Mouse (Mus musculus): ENCODE results near the gene AC192777.2.
"Not testable (repeated sequence)": the region's sequence is repeated elsewhere in the genome, so short reads cannot be mapped to it uniquely, and the experiment has no call there.

DNA sequence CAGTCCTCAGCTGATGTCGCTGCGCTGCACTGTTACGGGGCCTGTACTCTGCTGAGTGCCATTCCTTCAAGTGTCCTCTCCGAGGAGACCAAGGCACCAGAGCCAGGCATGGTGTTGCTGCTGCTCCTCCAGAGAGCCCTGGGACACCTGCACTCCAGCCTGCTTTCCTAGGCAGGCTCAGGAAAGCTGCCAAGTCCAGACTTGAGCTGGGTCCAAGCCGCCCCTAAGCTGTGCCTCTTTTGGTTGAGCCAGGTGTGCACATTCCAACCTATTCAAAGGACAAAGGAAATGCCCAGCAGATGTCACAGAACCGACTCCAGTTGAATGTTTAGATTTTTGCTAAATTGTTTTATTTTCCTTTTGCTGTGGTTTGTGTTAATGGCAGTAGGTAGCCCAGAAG, 20.9 kb downstream of the AC192777.2 start:
- not testable (repeated sequence) for TF ChIP-seq CTCF (IDR thresholded peaks at IDR 0.05; ENCODE audit: borderline replicate concordance, extremely low read depth, insufficient read depth, insufficient read length); POLR2A (IDR thresholded peaks at IDR 0.05; ENCODE audit: borderline replicate concordance, extremely low read depth, insufficient read depth, insufficient read length, poor library complexity, severe bottlenecking)

Measured in brain, embryonic 14.5 days (tissue).